Mouse (Mus musculus) ovary, adult 18-20 months (tissue): ENCODE data around the gene Pex6.

ENCODE experiments used
- DNase-seq: peaks from one replicate; pipeline ENCODE4 v3.0.0; 2022; ENCODE audit warnings: low spot score, mixed read lengths

Gene Pex6

GRCm38 (mm10) chr17:46775070-46775469, 63.8 kb downstream of the Pex6 start:
- DNase-seq = no peak
